In the genomic region with DNA sequence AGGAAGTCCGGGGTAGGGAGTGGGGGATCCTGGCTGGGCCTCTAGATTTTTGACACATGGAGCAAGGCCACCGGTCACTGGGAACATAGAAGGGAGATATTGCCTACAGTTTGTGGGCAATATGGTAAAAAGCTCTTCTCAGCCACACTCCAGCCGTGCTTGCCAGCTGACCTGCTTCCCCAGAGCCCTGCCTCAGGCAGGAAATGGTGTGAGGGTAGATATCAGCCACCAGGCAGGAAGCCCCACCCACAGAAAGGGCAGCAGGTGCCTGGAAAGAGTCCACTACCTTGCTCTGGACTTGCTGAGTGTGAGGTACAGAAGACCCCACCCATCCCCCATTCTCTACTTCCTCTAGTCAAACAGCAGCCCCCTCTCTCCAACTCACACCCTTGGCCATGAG, we compare ENCODE assay signal across 8 mouse cellular contexts.
DNase-seq lines count a peak whose midpoint lies in the region; ATAC-seq and TF ChIP-seq lines count a peak whose summit lies in the region.

No protein-coding gene starts in this region.

- no peaks in the 10 kb centered on the region for H3K27me3 ChIP-seq in kidney, postnatal 0 days (ENCODE audit: insufficient read depth, low read length)
- no peaks in the 10 kb centered on the region for H3K27me3 ChIP-seq in hindbrain, embryonic 12.5 days

- H3K36me3 ChIP-seq in kidney, postnatal 0 days (ENCODE audit: insufficient read depth, low read length), result no peaks in the 10 kb centered on the region
- no peaks in the 10 kb centered on the region for H3K36me3 ChIP-seq in hindbrain, embryonic 12.5 days

- no peaks in the 10 kb centered on the region for H3K9me3 ChIP-seq in kidney, postnatal 0 days (replicated peaks; ENCODE audit: low read length)
- H3K9me3 ChIP-seq in hindbrain, embryonic 12.5 days (replicated peaks), result no peaks in the 10 kb centered on the region

- ATAC-seq in kidney, postnatal 0 days (replicated peaks; ENCODE audit: low FRiP score, low read depth), result no peak
- peak; percentile 61 for ATAC-seq in megakaryocyte, adult 5-6 weeks (ENCODE audit: poor library complexity, severe bottlenecking)
- ATAC-seq in hindbrain, embryonic 12.5 days (ENCODE audit: low FRiP score), result no peak

- H3K27ac ChIP-seq in kidney, postnatal 0 days, result peak overlapping the region; percentile 43
- no peak overlapping the region for H3K27ac ChIP-seq in hindbrain, embryonic 12.5 days

- WGBS in kidney, postnatal 0 days, result 55% methylated on average over 3 of the region's 3 CpGs
- WGBS in hindbrain, embryonic 12.5 days, result 77% methylated on average over 3 of the region's 3 CpGs

- intact Hi-C loops in left cerebral cortex, postnatal 25 days (cut with DNase I), result no loop called here

- DNase-seq in MEL-GATA-1-ER (ENCODE audit: extremely low read depth, low read depth), result peak; percentile 69
- peak; percentile 79 for DNase-seq in heart, adult 8-10 months (ENCODE audit: low spot score)
- DNase-seq in kidney, postnatal 0 days (ENCODE audit: low spot score), result no peak
- no peak for DNase-seq in left cerebral cortex, postnatal 25 days (ENCODE audit: low spot score in 2 of 2)
- DNase-seq in layer of hippocampus, adult 11-12 months (ENCODE audit: low spot score), result no peak
- DNase-seq in spleen, adult 12 weeks (ENCODE audit: low spot score), result no peak

- no peak for TF ChIP-seq CTCF in kidney, postnatal 0 days (IDR thresholded peaks at IDR 0.05; ENCODE audit: low read depth)

- H3K4me1 ChIP-seq in kidney, postnatal 0 days (replicated peaks; ENCODE audit: insufficient read depth, low read length), result peaks cover 7% of the 10 kb centered on the region; the same call in 1 of the 2 replicates
- 0 out of 2 replicates have a peak, but pooled peaks cover 3% of the 10 kb centered on the region for H3K4me1 ChIP-seq in hindbrain, embryonic 12.5 days

- no peak overlapping the region for H3K4me2 ChIP-seq in kidney, postnatal 0 days (ENCODE audit: low read length)
- no peak overlapping the region for H3K4me2 ChIP-seq in hindbrain, embryonic 12.5 days (replicated peaks)

- no peak overlapping the region for H3K9ac ChIP-seq in kidney, postnatal 0 days (ENCODE audit: low read depth, low read length)
- H3K9ac ChIP-seq in hindbrain, embryonic 12.5 days, result no peak overlapping the region

- H3K4me3 ChIP-seq in kidney, postnatal 0 days (replicated peaks; ENCODE audit: low read depth, low read length), result no peak overlapping the region
- H3K4me3 ChIP-seq in hindbrain, embryonic 12.5 days, result no peak overlapping the region

Comparison
In these comparisons a context has a peak if more than half of its experiments do, and no peak if none do; other contexts are left out.
1. DNase-seq: peak in MEL-GATA-1-ER (single experiment) and heart, adult 8-10 months (single experiment); none in kidney, postnatal 0 days (single experiment), left cerebral cortex, postnatal 25 days (0 of 2), layer of hippocampus, adult 11-12 months (single experiment) and spleen, adult 12 weeks (single experiment).